ENCODE assay signal across 9 mouse cellular contexts in genomic region chr13:104789663-104790062, GRCm38 (mm10). TPM values are rescaled to one million over a fixed set of nuclear protein-coding genes. Genes with fewer than 3 reads are reported as not detected.
DNase-seq lines count a peak whose midpoint lies in the region; ATAC-seq and TF ChIP-seq lines count a peak whose summit lies in the region.
"Had no signal": no experiment of that assay in that cellular context is flagged by ENCODE, and none has a peak within 500 bp of the region (broad histone marks: within the 10 kb centered on the region; RNA-seq: fewer than 3 reads in every experiment).

No protein-coding gene starts in this region.

- no peak for TF ChIP-seq POLR2A in cortical plate, adult 2 months (IDR thresholded peaks at IDR 0.05; ENCODE audit: extremely low read depth, insufficient read depth, low read length)

- H3K9me3 ChIP-seq in heart, embryonic 10.5 days = no peaks in the 10 kb centered on the region
- no peaks in the 10 kb centered on the region for H3K9me3 ChIP-seq in intestine, embryonic 15.5 days
- H3K9me3 ChIP-seq in midbrain, embryonic 16.5 days (replicated peaks; ENCODE audit: control insufficient read depth, low read length, poor library complexity, severe bottlenecking) = no peaks in the 10 kb centered on the region
- H3K9me3 ChIP-seq: limb, embryonic 15.5 days had no signal

- H3K4me3 ChIP-seq in heart, embryonic 10.5 days = no peak overlapping the region
- no peak overlapping the region for H3K4me3 ChIP-seq in cortical plate, adult 2 months (ENCODE audit: insufficient read depth, low read length)
- no peak overlapping the region for H3K4me3 ChIP-seq in intestine, embryonic 15.5 days (replicated peaks)
- H3K4me3 ChIP-seq in midbrain, embryonic 16.5 days (ENCODE audit: low read depth, low read length) = no peak overlapping the region
- H3K4me3 ChIP-seq: limb, embryonic 15.5 days had no signal

- H3K36me3 ChIP-seq in heart, embryonic 10.5 days = peaks cover 26% of the 10 kb centered on the region; the same call in 1 of the 2 replicates
- 0 out of 2 replicates have a peak, but pooled peaks cover 2% of the 10 kb centered on the region for H3K36me3 ChIP-seq in intestine, embryonic 15.5 days
- H3K36me3 ChIP-seq in midbrain, embryonic 16.5 days (ENCODE audit: control insufficient read depth, insufficient read depth, low read length) = no peaks in the 10 kb centered on the region

- 29% methylated on average over 2 of the region's 2 CpGs for WGBS in heart, embryonic 10.5 days
- 15% methylated on average over 2 of the region's 2 CpGs for WGBS in intestine, embryonic 15.5 days
- WGBS in midbrain, embryonic 16.5 days = 16% methylated on average over 2 of the region's 2 CpGs

- no peaks in the 10 kb centered on the region for H3K27me3 ChIP-seq in heart, embryonic 10.5 days (ENCODE audit: insufficient read depth, poor library complexity, severe bottlenecking)
- H3K27me3 ChIP-seq in intestine, embryonic 15.5 days (replicated peaks) = no peaks in the 10 kb centered on the region
- no peaks in the 10 kb centered on the region for H3K27me3 ChIP-seq in midbrain, embryonic 16.5 days (ENCODE audit: control insufficient read depth, insufficient read depth, low read depth, low read length)
- H3K27me3 ChIP-seq: limb, embryonic 15.5 days had no signal

- ATAC-seq in intestine, embryonic 15.5 days = 0 out of 2 replicates have a peak, but pooled peaks have one; percentile 34
- peak; percentile 73 for ATAC-seq in midbrain, embryonic 16.5 days

- no peak overlapping the region for H3K9ac ChIP-seq in intestine, embryonic 15.5 days
- no peak overlapping the region for H3K9ac ChIP-seq in midbrain, embryonic 16.5 days (ENCODE audit: low read depth, low read length)
- H3K9ac ChIP-seq: limb, embryonic 15.5 days had no signal

- no peak overlapping the region for H3K27ac ChIP-seq in heart, embryonic 10.5 days
- no peak overlapping the region for H3K27ac ChIP-seq in cortical plate, adult 2 months (ENCODE audit: insufficient read depth, low read length)
- H3K27ac ChIP-seq in intestine, embryonic 15.5 days = no peak overlapping the region
- H3K27ac ChIP-seq in midbrain, embryonic 16.5 days (ENCODE audit: low read length) = no peak overlapping the region
- H3K27ac ChIP-seq: limb, embryonic 15.5 days had no signal

- H3K4me1 ChIP-seq in heart, embryonic 10.5 days = no peaks in the 10 kb centered on the region
- no peaks in the 10 kb centered on the region for H3K4me1 ChIP-seq in cortical plate, adult 2 months (ENCODE audit: control insufficient read depth, insufficient read depth, low read length)
- no peaks in the 10 kb centered on the region for H3K4me1 ChIP-seq in intestine, embryonic 15.5 days (replicated peaks)
- no peaks in the 10 kb centered on the region for H3K4me1 ChIP-seq in midbrain, embryonic 16.5 days (ENCODE audit: control insufficient read depth, insufficient read depth, low read length)
- H3K4me1 ChIP-seq: limb, embryonic 15.5 days had no signal

- H3K4me2 ChIP-seq in intestine, embryonic 15.5 days (replicated peaks) = no peak overlapping the region
- H3K4me2 ChIP-seq in midbrain, embryonic 16.5 days (ENCODE audit: low read length) = no peak overlapping the region
- H3K4me2 ChIP-seq: limb, embryonic 15.5 days had no signal

- DNase-seq in heart, adult 8-10 months (ENCODE audit: low spot score) = peak; percentile 52
- DNase-seq in heart, embryonic 10.5 days (ENCODE audit: low spot score) = no peak
- peak; percentile 76 for DNase-seq in 3T3-L1 (ENCODE audit: low read depth, low spot score)
- DNase-seq in Muller cell, postnatal 12 days (ENCODE audit: inconsistent ontology term) = peak; percentile 19
- DNase-seq in spleen, adult 18-20 months = no peak

- peak; percentile 10; the same call in 1 of the 2 replicates for TF ChIP-seq CTCF in cortical plate, adult 2 months (IDR thresholded peaks at IDR 0.05; ENCODE audit: extremely low read depth, insufficient read depth, low read length)

RNA-seq across cellular contexts. Expression of gene Srek1ip1, which starts 2.6 kb away (rescaled TPM):
- 10 to 100 TPM; 18.3 to 21.4 (median 20.7) TPM for total RNA-seq in heart, adult 8-10 months (2022)
- 14.5 and 16.1 TPM in 2 replicates for polyA plus RNA-seq in heart, embryonic 10.5 days (2016; fragmentation: Nextera tagmentation; extraction: Ambion mirVana)
- 18.2 and 18.4 TPM in 2 replicates for polyA plus RNA-seq in cortical plate, adult 2 months (2012; rRNA removed)
- polyA plus RNA-seq in intestine, embryonic 15.5 days (2015; fragmentation: Nextera tagmentation; extraction: Ambion mirVana) = 22.9 and 23.8 TPM in 2 replicates
- 15.5 and 18.8 TPM in 2 replicates for polyA plus RNA-seq in midbrain, embryonic 16.5 days (2015; fragmentation: Nextera tagmentation; extraction: Ambion mirVana)

RNA-seq across cellular contexts. Expression of gene Cwc27, which starts 27.3 kb away (rescaled TPM):
- 10 to 100 TPM; 11.6 to 15.3 (median 14.0) TPM for total RNA-seq in heart, adult 8-10 months (2022)
- polyA plus RNA-seq in heart, embryonic 10.5 days (2016; fragmentation: Nextera tagmentation; extraction: Ambion mirVana) = 21.4 and 29.7 TPM in 2 replicates
- 14.4 and 15.8 TPM in 2 replicates for polyA plus RNA-seq in cortical plate, adult 2 months (2012; rRNA removed)
- polyA plus RNA-seq in intestine, embryonic 15.5 days (2015; fragmentation: Nextera tagmentation; extraction: Ambion mirVana) = 27.4 and 28.3 TPM in 2 replicates
- 23.7 and 27.7 TPM in 2 replicates for polyA plus RNA-seq in midbrain, embryonic 16.5 days (2015; fragmentation: Nextera tagmentation; extraction: Ambion mirVana)

Comparison
In these comparisons a context has a peak if more than half of its experiments do, and no peak if none do; other contexts are left out.
1. DNase-seq: peak in heart, adult 8-10 months (single experiment), 3T3-L1 (single experiment) and Muller cell, postnatal 12 days (single experiment); none in heart, embryonic 10.5 days (single experiment) and spleen, adult 18-20 months (0 of 2).